Mouse (Mus musculus) heart, embryonic 14.5 days (tissue): ENCODE data around the gene Kncn. TPM values are rescaled to one million over a fixed set of nuclear protein-coding genes. Genes with fewer than 3 reads are reported as not detected.

Experiments used
- ATAC-seq: fragments of 200-750 bp; cut with Nextera tagmentation; 2 replicates; pipeline ENCODE4 v1.8.0; 2017; ENCODE audit warnings: low read depth, moderate TSS enrichment; ENCODE audit not compliant: insufficient number of reproducible peaks, insufficient read depth, low FRiP score
- H3K27ac ChIP-seq, 2 experiments: fragments of 200-500 bp in 1 of 2; fragments of 300-500 bp in 1 of 2; sonication (generic) in 1 of 2; replicated peaks in 1 of 2; 2 replicates each; pipeline ENCODE4 v1.5.1; 2012 to 2014; ENCODE audit warnings: low read depth in 2 of 2, low read length in 2 of 2, control low read depth in 1 of 2, mild to moderate bottlenecking in 1 of 2, mixed read lengths in 1 of 2; ENCODE audit not compliant: control insufficient read depth in 1 of 2, insufficient read depth in 1 of 2
- H3K27me3 ChIP-seq: fragments of 300-500 bp; sonication (generic); 2 replicates; pipeline ENCODE4 v1.6.1; 2014; ENCODE audit warnings: mild to moderate bottlenecking, low read length, control low read depth; ENCODE audit not compliant: control insufficient read depth, insufficient read depth
- H3K36me3 ChIP-seq: fragments of 300-500 bp; sonication (generic); 2 replicates; pipeline ENCODE4 v1.6.1; 2014; ENCODE audit warnings: mild to moderate bottlenecking, control low read depth, low read length, mixed read lengths; ENCODE audit not compliant: control insufficient read depth, insufficient read depth
- H3K4me1 ChIP-seq, 2 experiments: fragments of 200-500 bp in 1 of 2; fragments of 300-500 bp in 1 of 2; sonication (generic) in 1 of 2; 2 replicates each; pipeline ENCODE4 v1.6.1; 2012 to 2014; ENCODE audit warnings: low read length in 2 of 2, control low read depth in 1 of 2, mixed read lengths in 1 of 2; ENCODE audit not compliant: control insufficient read depth in 2 of 2, insufficient read depth in 2 of 2
- H3K4me2 ChIP-seq: fragments of 300-500 bp; sonication (generic); 2 replicates; pipeline ENCODE4 v1.6.1; 2014; ENCODE audit warnings: mild to moderate bottlenecking, low read length
- H3K4me3 ChIP-seq, 2 experiments: fragments of 200-500 bp in 1 of 2; fragments of 300-500 bp in 1 of 2; sonication (generic) in 1 of 2; 2 replicates each; pipeline ENCODE4 v1.5.1; 2012 to 2014; ENCODE audit warnings: low read length in 2 of 2, mild to moderate bottlenecking in 2 of 2, control low read depth in 1 of 2, low read depth in 1 of 2, moderate library complexity in 1 of 2; ENCODE audit not compliant: control insufficient read depth in 1 of 2, insufficient read depth in 1 of 2
- H3K9ac ChIP-seq: fragments of 300-500 bp; sonication (generic); 2 replicates; pipeline ENCODE4 v1.6.1; 2014; ENCODE audit warnings: mild to moderate bottlenecking, low read length
- H3K9me3 ChIP-seq: fragments of 300-500 bp; sonication (generic); 2 replicates; pipeline ENCODE4 v1.6.1; 2016; ENCODE audit warnings: low read length, control low read depth; ENCODE audit not compliant: control insufficient read depth
- WGBS: fragments of 180-500 bp; shearing (Covaris S2); extraction: QIAGEN DNeasy Blood & Tissue Kit; methylation state at CpG from one replicate; pipeline ENCODE4 v1.1.7; 2014; 5-methylcytosine and 5-hydroxymethylcytosine counted together
- polyA plus RNA-seq: library from polyadenylated mRNA; unstranded; fragments of >200 nt; fragmentation: Nextera tagmentation; extraction: Ambion mirVana; gene quantifications from 2 replicates; pipeline ENCODE4 v1.2.1, GENCODE M21; 2014

The Kncn gene
- not detected in 2 replicates for polyA plus RNA-seq

GRCm38 (mm10) chr4:115884022-115884421 lies at the start of gene Kncn:
Gene Kncn (plus strand): TSS chr4:115884400.
- Histone ChIP-seq H3K27me3 (peaks cover 18% of the 10 kb centered on the region), H3K9ac (no peak within 1 kb of the TSS), H3K27ac (no peak within 1 kb of the TSS), H3K4me1 (no peaks in the 10 kb centered on the region), H3K4me2 (no peak within 1 kb of the TSS), H3K36me3 (no peaks in the 10 kb centered on the region), H3K4me3 (no peak within 1 kb of the TSS), H3K9me3 (no peaks in the 10 kb centered on the region)
- no peak for ATAC-seq
- WGBS = 69% methylated on average over 6 of the region's 6 CpGs

GRCm38 (mm10) chr4:115835576-115835975 lies 48.6 kb upstream of the Kncn start:
- no peaks in the 10 kb centered on the region for H3K9me3 ChIP-seq
- no peak overlapping the region for H3K4me3 ChIP-seq
- no peaks in the 10 kb centered on the region for H3K27me3 ChIP-seq
- H3K27ac ChIP-seq = no peak overlapping the region
- H3K9ac ChIP-seq = no peak overlapping the region
- H3K4me2 ChIP-seq = no peak overlapping the region
- ATAC-seq = no peak
- WGBS = 69% methylated on average over 2 of the region's 2 CpGs
- peaks cover 0 to 6% of the 10 kb centered on the region in 2 experiments; a peak in 3 of 4 replicates for H3K4me1 ChIP-seq
- peaks cover 47% of the 10 kb centered on the region for H3K36me3 ChIP-seq

GRCm38 (mm10) chr4:115838196-115838595 lies 46.0 kb upstream of the Kncn start:
- Histone ChIP-seq H3K4me3 (0 out of 4 replicates have a peak overlapping the region, but pooled peaks of 1 of the 2 experiments have one; percentile 71), H3K9ac (no peak overlapping the region), H3K27me3 (no peaks in the 10 kb centered on the region), H3K9me3 (no peaks in the 10 kb centered on the region), H3K36me3 (peaks cover 25% of the 10 kb centered on the region), H3K27ac (no peak overlapping the region), H3K4me2 (peak overlapping the region; percentile 77), H3K4me1 (peaks cover 0 to 6% of the 10 kb centered on the region in 2 experiments; a peak in 3 of 4 replicates)
- no peak for ATAC-seq
- WGBS = 74% methylated on average over 4 of the region's 4 CpGs

GRCm38 (mm10) chr4:115838696-115839641 lies 45.2 kb upstream of the Kncn start, which contains the start of gene Mknk1:
Gene Mknk1 (plus strand): TSS chr4:115839198.
- 2% methylated on average over 51 of the region's 51 CpGs for WGBS
- Histone ChIP-seq H3K27ac (peak within 1 kb of the TSS; percentile 42 to 55; a peak in 3 of 4 replicates), H3K27me3 (no peaks in the 10 kb centered on the region), H3K9ac (peak within 1 kb of the TSS; percentile 79), H3K9me3 (no peaks in the 10 kb centered on the region), H3K36me3 (peaks cover 18% of the 10 kb centered on the region), H3K4me3 (peak within 1 kb of the TSS; percentile 71 to 85), H3K4me2 (peak within 1 kb of the TSS; percentile 77), H3K4me1 (peaks cover 0 to 6% of the 10 kb centered on the region in 2 experiments; a peak in 3 of 4 replicates)
- peak; percentile 93 for ATAC-seq

GRCm38 (mm10) chr4:115839956-115840355 lies 44.2 kb upstream of the Kncn start:
- ATAC-seq = no peak
- H3K4me1 ChIP-seq = peaks cover 0 to 6% of the 10 kb centered on the region in 2 experiments; a peak in 3 of 4 replicates
- no peak overlapping the region for H3K27ac ChIP-seq
- H3K9ac ChIP-seq = no peak overlapping the region
- H3K4me3 ChIP-seq = peak overlapping the region in 1 of 2 experiments; percentile 71; a peak in 2 of 4 replicates
- no peaks in the 10 kb centered on the region for H3K27me3 ChIP-seq
- peak overlapping the region; percentile 77 for H3K4me2 ChIP-seq
- no peaks in the 10 kb centered on the region for H3K9me3 ChIP-seq
- 52% methylated on average over 4 of the region's 4 CpGs for WGBS
- H3K36me3 ChIP-seq = peaks cover 9% of the 10 kb centered on the region

GRCm38 (mm10) chr4:115840842-115841241 lies 43.4 kb upstream of the Kncn start:
- Histone ChIP-seq H3K27me3 (no peaks in the 10 kb centered on the region), H3K27ac (no peak overlapping the region), H3K4me2 (no peak overlapping the region), H3K4me1 (peaks cover 0 to 6% of the 10 kb centered on the region in 2 experiments; a peak in 3 of 4 replicates), H3K36me3 (peaks cover 1% of the 10 kb centered on the region), H3K9ac (no peak overlapping the region), H3K4me3 (no peak overlapping the region), H3K9me3 (no peaks in the 10 kb centered on the region)
- 89% methylated on average over 4 of the region's 4 CpGs for WGBS
- ATAC-seq = no peak

- no peak overlapping the region for H3K27ac ChIP-seq
- H3K4me1 ChIP-seq = peaks cover 18 to 29% of the 10 kb centered on the region in 2 experiments
- no peaks in the 10 kb centered on the region for H3K9me3 ChIP-seq
- 39% methylated on average over 2 of the region's 2 CpGs for WGBS
- H3K4me2 ChIP-seq = no peak overlapping the region
- no peak overlapping the region for H3K9ac ChIP-seq
- H3K27me3 ChIP-seq = no peaks in the 10 kb centered on the region
- no peak for ATAC-seq
- H3K36me3 ChIP-seq = 0 out of 2 replicates have a peak, but pooled peaks cover 11% of the 10 kb centered on the region
- H3K4me3 ChIP-seq = no peak overlapping the region
Observed at GRCm38 (mm10) chr4:115846656-115847055, 37.5 kb upstream of the Kncn start.
